Mouse (Mus musculus) heart, embryonic 12.5 days (tissue): ENCODE measurements around the gene Elmo2. TPM values are rescaled to one million over a fixed set of nuclear protein-coding genes. Genes with fewer than 3 reads are reported as not detected.

Source experiments
- ATAC-seq: fragments of 200-750 bp; cut with Nextera tagmentation; 2 replicates; pipeline ENCODE4 v1.8.0; 2017; ENCODE audit warnings: moderate TSS enrichment, moderate library complexity; ENCODE audit not compliant: insufficient number of reproducible peaks, low FRiP score
- H3K27ac ChIP-seq: fragments of 300-500 bp; sonication (generic); 2 replicates; pipeline ENCODE4 v1.5.1; 2016; ENCODE audit warnings: mild to moderate bottlenecking, moderate library complexity; ENCODE audit not compliant: poor library complexity, severe bottlenecking
- H3K27me3 ChIP-seq: fragments of 300-500 bp; sonication (generic); replicated peaks from 2 replicates; pipeline ENCODE4 v1.6.1; 2016; ENCODE audit warnings: mild to moderate bottlenecking, moderate library complexity
- H3K36me3 ChIP-seq: fragments of 300-500 bp; sonication (generic); 2 replicates; pipeline ENCODE4 v1.6.1; 2016; ENCODE audit warnings: mild to moderate bottlenecking, moderate library complexity
- H3K4me1 ChIP-seq: fragments of 300-500 bp; sonication (generic); replicated peaks from 2 replicates; pipeline ENCODE4 v1.6.1; 2016; ENCODE audit warnings: mild to moderate bottlenecking
- H3K4me2 ChIP-seq: fragments of 300-500 bp; sonication (generic); 2 replicates; pipeline ENCODE4 v1.6.1; 2016; ENCODE audit warnings: mild to moderate bottlenecking, moderate library complexity
- H3K4me3 ChIP-seq: fragments of 300-500 bp; sonication (generic); 2 replicates; pipeline ENCODE4 v1.5.1; 2016; ENCODE audit warnings: mild to moderate bottlenecking
- H3K9ac ChIP-seq: fragments of 300-500 bp; sonication (generic); 2 replicates; pipeline ENCODE4 v1.6.1; 2016; ENCODE audit warnings: mild to moderate bottlenecking, moderate library complexity
- H3K9me3 ChIP-seq: fragments of 300-500 bp; sonication (generic); replicated peaks from 2 replicates; pipeline ENCODE4 v1.6.1; 2016; ENCODE audit warnings: mild to moderate bottlenecking, moderate library complexity
- WGBS: fragments of 180-500 bp; shearing (Covaris S2); methylation state at CpG from one replicate; pipeline ENCODE4 v1.1.7; 2016; 5-methylcytosine and 5-hydroxymethylcytosine counted together
- polyA plus RNA-seq: library from polyadenylated mRNA; unstranded; fragments of >200 nt; fragmentation: Nextera tagmentation; extraction: Ambion mirVana; gene quantifications from 2 replicates; pipeline ENCODE4 v1.2.1, GENCODE M21; 2016

Elmo2 gene
- polyA plus RNA-seq, 1 experiment from 2014 or later = 47.1 TPM

GRCm38 (mm10) chr2:165312381-165312780, 13.9 kb downstream of the Elmo2 start:
- Histone ChIP-seq H3K36me3 (peaks cover 86% of the 10 kb centered on the region), H3K9me3 (no peaks in the 10 kb centered on the region), H3K27ac (no peak overlapping the region), H3K9ac (no peak overlapping the region), H3K4me1 (peaks cover 11% of the 10 kb centered on the region), H3K4me2 (no peak overlapping the region), H3K27me3 (no peaks in the 10 kb centered on the region), H3K4me3 (no peak overlapping the region)
- WGBS = 75% methylated on average over 7 of the region's 7 CpGs
- ATAC-seq = no peak

GRCm38 (mm10) chr2:165311577-165311976, 14.7 kb downstream of the Elmo2 start:
- ATAC-seq = no peak
- H3K27ac ChIP-seq = no peak overlapping the region
- no peaks in the 10 kb centered on the region for H3K27me3 ChIP-seq
- H3K9me3 ChIP-seq = no peaks in the 10 kb centered on the region
- peaks cover 93% of the 10 kb centered on the region for H3K36me3 ChIP-seq
- peaks cover 2% of the 10 kb centered on the region for H3K4me1 ChIP-seq
- no peak overlapping the region for H3K4me3 ChIP-seq
- no peak overlapping the region for H3K9ac ChIP-seq
- no peak overlapping the region for H3K4me2 ChIP-seq
- WGBS = 91% methylated on average over 12 of the region's 12 CpGs

- no peak overlapping the region for H3K27ac ChIP-seq
- WGBS = 73% methylated on average over 13 of the region's 13 CpGs
- H3K9ac ChIP-seq = no peak overlapping the region
- ATAC-seq = no peak
- peaks cover 91% of the 10 kb centered on the region for H3K36me3 ChIP-seq
- H3K4me3 ChIP-seq = no peak overlapping the region
- no peaks in the 10 kb centered on the region for H3K27me3 ChIP-seq
- no peak overlapping the region for H3K4me2 ChIP-seq
- H3K9me3 ChIP-seq = no peaks in the 10 kb centered on the region
- no peaks in the 10 kb centered on the region for H3K4me1 ChIP-seq
Measured at GRCm38 (mm10) chr2:165310818-165311425, 15.4 kb downstream of the Elmo2 start.

- 84% methylated on average over 6 of the region's 6 CpGs for WGBS
- H3K36me3 ChIP-seq = peaks cover 89% of the 10 kb centered on the region
- no peak for ATAC-seq
Measured at GRCm38 (mm10) chr2:165307801-165308200, 18.5 kb downstream of the Elmo2 start.

GRCm38 (mm10) chr2:165305438-165305837, 20.8 kb downstream of the Elmo2 start:
- H3K4me1 ChIP-seq = no peaks in the 10 kb centered on the region
- H3K27ac ChIP-seq = no peak overlapping the region
- no peaks in the 10 kb centered on the region for H3K27me3 ChIP-seq
- no peak for ATAC-seq
- peaks cover 88% of the 10 kb centered on the region for H3K36me3 ChIP-seq
- 89% methylated on average over 8 of the region's 8 CpGs for WGBS
- H3K9ac ChIP-seq = no peak overlapping the region
- H3K4me3 ChIP-seq = no peak overlapping the region
- H3K9me3 ChIP-seq = no peaks in the 10 kb centered on the region
- no peak overlapping the region for H3K4me2 ChIP-seq

More at GRCm38 (mm10) chr2:165307801-165308200, 18.5 kb downstream of the Elmo2 start:
- Histone ChIP-seq H3K27me3 (no peaks in the 10 kb centered on the region), H3K4me3 (no peak overlapping the region), H3K4me2 (no peak overlapping the region), H3K27ac (no peak overlapping the region), H3K4me1 (no peaks in the 10 kb centered on the region), H3K9ac (no peak overlapping the region), H3K9me3 (no peaks in the 10 kb centered on the region)

- Histone ChIP-seq H3K27ac (no peak overlapping the region), H3K4me3 (no peak overlapping the region), H3K27me3 (no peaks in the 10 kb centered on the region), H3K4me1 (no peaks in the 10 kb centered on the region), H3K9ac (no peak overlapping the region), H3K4me2 (no peak overlapping the region), H3K9me3 (no peaks in the 10 kb centered on the region), H3K36me3 (peaks cover 88% of the 10 kb centered on the region)
- 84% methylated on average over 19 of the region's 19 CpGs for WGBS
- no peak for ATAC-seq
Measured at GRCm38 (mm10) chr2:165304819-165305218, 21.5 kb downstream of the Elmo2 start.

- Histone ChIP-seq H3K4me1 (no peaks in the 10 kb centered on the region), H3K4me2 (no peak overlapping the region), H3K36me3 (peaks cover 85% of the 10 kb centered on the region), H3K27me3 (no peaks in the 10 kb centered on the region), H3K4me3 (no peak overlapping the region), H3K27ac (no peak overlapping the region), H3K9me3 (no peaks in the 10 kb centered on the region), H3K9ac (no peak overlapping the region)
- no peak for ATAC-seq
- 92% methylated on average over 6 of the region's 6 CpGs for WGBS
Measured at GRCm38 (mm10) chr2:165303354-165304012, 22.8 kb downstream of the Elmo2 start.

- peaks cover 88% of the 10 kb centered on the region for H3K36me3 ChIP-seq
- no peak for ATAC-seq
- 66% methylated on average over 3 of the region's 3 CpGs for WGBS
Measured at GRCm38 (mm10) chr2:165301409-165301808, 24.9 kb downstream of the Elmo2 start.

GRCm38 (mm10) chr2:165300885-165301284, 25.4 kb downstream of the Elmo2 start:
- H3K27ac ChIP-seq = no peak overlapping the region
- no peak overlapping the region for H3K4me3 ChIP-seq
- H3K4me2 ChIP-seq = no peak overlapping the region
- H3K9me3 ChIP-seq = no peaks in the 10 kb centered on the region
- H3K9ac ChIP-seq = no peak overlapping the region
- no peaks in the 10 kb centered on the region for H3K4me1 ChIP-seq
- WGBS = 88% methylated on average over 6 of the region's 6 CpGs
- no peak for ATAC-seq
- H3K36me3 ChIP-seq = peaks cover 94% of the 10 kb centered on the region
- no peaks in the 10 kb centered on the region for H3K27me3 ChIP-seq

More at GRCm38 (mm10) chr2:165301409-165301808, 24.9 kb downstream of the Elmo2 start:
- Histone ChIP-seq H3K9me3 (no peaks in the 10 kb centered on the region), H3K9ac (no peak overlapping the region), H3K27me3 (no peaks in the 10 kb centered on the region), H3K27ac (no peak overlapping the region), H3K4me3 (no peak overlapping the region), H3K4me1 (no peaks in the 10 kb centered on the region), H3K4me2 (no peak overlapping the region)

GRCm38 (mm10) chr2:165300424-165300823, 25.9 kb downstream of the Elmo2 start:
- Histone ChIP-seq H3K9me3 (no peaks in the 10 kb centered on the region), H3K36me3 (peaks cover 95% of the 10 kb centered on the region), H3K27ac (no peak overlapping the region), H3K4me3 (no peak overlapping the region), H3K4me1 (no peaks in the 10 kb centered on the region), H3K27me3 (no peaks in the 10 kb centered on the region), H3K9ac (no peak overlapping the region), H3K4me2 (no peak overlapping the region)
- 77% methylated on average over 8 of the region's 8 CpGs for whole genome bisulfite sequencing
- ATAC-seq = no peak

- no peak for ATAC-seq
- H3K4me3 ChIP-seq = no peak overlapping the region
- H3K27me3 ChIP-seq = no peaks in the 10 kb centered on the region
- no peak overlapping the region for H3K9ac ChIP-seq
- H3K9me3 ChIP-seq = no peaks in the 10 kb centered on the region
- H3K36me3 ChIP-seq = peaks cover 91% of the 10 kb centered on the region
- H3K4me1 ChIP-seq = no peaks in the 10 kb centered on the region
- 86% methylated on average over 11 of the region's 11 CpGs for WGBS
- no peak overlapping the region for H3K4me2 ChIP-seq
- no peak overlapping the region for H3K27ac ChIP-seq
Measured at GRCm38 (mm10) chr2:165297429-165297828, 28.9 kb downstream of the Elmo2 start.
